Mouse (Mus musculus): ENCODE results near the gene Pold1. TPM values are rescaled to one million over a fixed set of nuclear protein-coding genes. Genes with fewer than 3 reads are reported as not detected.

Pold1 gene
- polyA plus RNA-seq, 1 experiment from 2014 or later = 20.5 TPM

DNA sequence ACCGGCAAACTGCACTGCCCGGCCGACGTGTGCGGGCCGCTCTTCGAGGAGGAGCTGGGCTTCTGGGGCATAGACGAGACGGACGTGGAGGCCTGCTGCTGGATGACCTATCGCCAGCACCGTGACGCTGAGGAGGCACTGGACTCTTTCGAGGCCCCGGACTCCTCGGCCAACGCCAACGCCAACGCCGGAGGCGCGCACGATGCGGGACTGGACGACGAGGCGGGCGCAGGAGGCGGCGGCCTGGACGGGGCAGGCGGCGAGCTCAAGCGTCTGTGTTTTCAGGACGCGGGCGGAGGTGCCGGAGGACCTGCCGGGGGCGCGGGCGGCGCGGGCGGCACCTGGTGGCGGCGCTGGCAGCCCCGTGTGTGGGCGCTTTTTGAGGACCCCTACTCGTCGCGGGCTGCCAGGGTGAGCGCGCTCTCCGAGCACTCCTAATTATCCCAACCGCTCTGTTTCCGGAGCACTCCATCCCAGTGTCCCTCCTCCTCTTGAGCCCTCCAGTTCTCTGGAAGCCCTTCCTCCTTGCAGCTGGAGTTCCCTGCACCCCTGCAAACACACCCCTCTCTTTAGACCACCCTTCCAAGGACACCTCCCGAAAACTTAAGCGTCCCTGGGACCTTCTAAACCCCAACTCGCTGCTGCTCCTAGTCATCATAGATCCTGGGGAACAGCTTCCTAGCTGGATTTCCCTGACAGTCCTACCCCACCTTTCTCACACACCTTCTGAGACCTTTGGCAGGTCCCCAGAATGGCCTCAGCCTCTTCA is 42.9 kb upstream of the Pold1 start:
- peak overlapping the region; percentile 91 for H3K4me2 ChIP-seq (ENCODE audit: low read length)
- ATAC-seq = no peak
- H3K36me3 ChIP-seq (ENCODE audit: control insufficient read depth, insufficient read depth, low read length) = no peaks in the 10 kb centered on the region
- peak overlapping the region; percentile 76 for H3K9ac ChIP-seq (ENCODE audit: low read depth, low read length)
- peaks cover 53% of the 10 kb centered on the region for H3K4me1 ChIP-seq (ENCODE audit: control insufficient read depth, insufficient read depth, low read depth, low read length)
- WGBS = under 1% methylated on average over 59 of the region's 60 CpGs
- H3K9me3 ChIP-seq (ENCODE audit: control insufficient read depth, low read length) = no peaks in the 10 kb centered on the region
- no peaks in the 10 kb centered on the region for H3K27me3 ChIP-seq (replicated peaks; ENCODE audit: control insufficient read depth, insufficient read depth, low read length)
- peak overlapping the region; percentile 77; the same call in 1 of the 2 replicates for H3K27ac ChIP-seq (ENCODE audit: low read depth, low read length)
- peak overlapping the region; percentile 72 for H3K4me3 ChIP-seq (ENCODE audit: low read length)

DNA sequence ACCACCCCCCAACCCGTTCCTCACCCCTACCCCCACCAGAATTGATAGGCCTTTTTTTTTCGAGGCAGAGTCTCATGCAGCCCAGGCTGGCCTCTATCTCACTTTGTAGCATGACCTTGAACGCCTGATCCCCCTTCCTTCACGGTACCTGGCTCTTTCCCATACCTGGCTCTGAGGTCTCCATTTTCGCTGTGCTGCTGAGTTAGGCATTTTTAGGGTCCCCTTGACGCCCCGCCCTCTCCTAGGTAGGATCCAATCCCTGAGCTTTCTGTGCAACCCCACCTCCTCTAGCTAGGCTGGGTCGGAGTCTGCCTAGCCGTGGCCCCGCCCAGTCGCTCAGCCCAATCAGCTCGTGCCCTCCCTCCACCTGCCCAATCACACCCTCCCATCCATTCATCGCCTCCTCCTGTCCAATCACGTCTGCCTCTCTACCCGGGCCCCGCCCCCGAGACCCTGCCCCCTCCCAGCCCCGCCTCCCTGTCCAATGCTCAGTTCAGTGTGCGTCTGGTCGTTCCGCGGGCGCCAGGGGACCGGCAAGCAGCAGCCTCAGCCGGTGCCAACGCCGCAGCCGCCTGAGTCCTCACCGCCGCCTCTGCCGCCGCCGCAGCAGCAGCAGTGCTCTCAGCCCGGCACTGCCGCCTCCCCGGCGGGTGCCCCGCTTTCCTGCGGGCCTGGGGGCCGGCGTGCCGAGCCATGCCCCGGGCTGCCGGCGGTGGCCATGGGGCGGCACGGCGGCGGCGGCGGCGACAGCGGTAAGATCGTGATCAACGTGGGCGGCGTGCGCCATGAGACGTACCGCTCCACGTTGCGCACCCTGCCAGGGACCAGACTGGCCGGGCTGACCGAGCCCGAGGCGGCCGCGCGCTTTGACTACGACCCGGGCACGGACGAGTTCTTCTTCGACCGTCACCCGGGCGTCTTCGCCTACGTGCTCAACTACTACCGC is 42.0 kb upstream of the Pold1 start, which contains the start of gene Kcnc3:
Gene Kcnc3, plus strand, starts transcription at position 263 of the 946 bp plus-strand sequence.
- peak within 1 kb of the TSS; percentile 76 for H3K9ac ChIP-seq (ENCODE audit: low read depth, low read length)
- no peaks in the 10 kb centered on the region for H3K9me3 ChIP-seq (ENCODE audit: control insufficient read depth, low read length)
- no peaks in the 10 kb centered on the region for H3K27me3 ChIP-seq (replicated peaks; ENCODE audit: control insufficient read depth, insufficient read depth, low read length)
- H3K27ac ChIP-seq (ENCODE audit: low read depth, low read length) = peak within 1 kb of the TSS; percentile 77
- peaks cover 53% of the 10 kb centered on the region for H3K4me1 ChIP-seq (ENCODE audit: control insufficient read depth, insufficient read depth, low read depth, low read length)
- peak within 1 kb of the TSS; percentile 72 for H3K4me3 ChIP-seq (ENCODE audit: low read length)
- ATAC-seq = peak; percentile 90
- H3K4me2 ChIP-seq (ENCODE audit: low read length) = peak within 1 kb of the TSS; percentile 91
- H3K36me3 ChIP-seq (ENCODE audit: control insufficient read depth, insufficient read depth, low read length) = no peaks in the 10 kb centered on the region
- WGBS = under 1% methylated on average over 78 of the region's 80 CpGs

DNA sequence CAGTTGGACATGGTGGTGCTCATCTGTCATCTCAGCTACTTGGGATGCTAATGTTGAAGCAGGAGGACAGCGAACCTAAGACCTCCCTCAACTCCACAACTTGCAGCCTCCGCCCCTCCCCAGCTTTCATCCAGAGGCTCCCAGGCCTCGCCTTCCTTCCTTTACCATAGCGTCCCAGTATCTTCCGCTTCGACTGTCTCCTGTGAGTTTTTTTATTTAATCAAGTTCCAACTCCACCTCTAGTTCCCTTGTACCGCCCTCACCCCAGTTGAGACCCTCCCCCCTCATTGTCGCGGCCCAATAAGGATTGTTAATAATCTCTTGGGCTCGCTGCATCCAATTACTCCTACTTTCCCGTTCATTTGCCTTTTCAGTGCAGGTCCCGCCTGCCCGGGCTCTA is 41.3 kb upstream of the Pold1 start:
- ATAC-seq = no peak
- Histone ChIP-seq H3K9ac (ENCODE audit: low read depth, low read length) (peak overlapping the region; percentile 63), H3K4me3 (ENCODE audit: low read length) (peak overlapping the region; percentile 72), H3K4me2 (ENCODE audit: low read length) (peak overlapping the region; percentile 91), H3K9me3 (ENCODE audit: control insufficient read depth, low read length) (no peaks in the 10 kb centered on the region), H3K4me1 (ENCODE audit: control insufficient read depth, insufficient read depth, low read depth, low read length) (peaks cover 53% of the 10 kb centered on the region), H3K27me3 (replicated peaks; ENCODE audit: control insufficient read depth, insufficient read depth, low read length) (no peaks in the 10 kb centered on the region), H3K36me3 (ENCODE audit: control insufficient read depth, insufficient read depth, low read length) (no peaks in the 10 kb centered on the region), H3K27ac (ENCODE audit: low read depth, low read length) (peak overlapping the region; percentile 71)
- 3% methylated on average over 13 of the region's 13 CpGs for WGBS

- WGBS = 0% methylated on average over 26 of the region's 33 CpGs
- Histone ChIP-seq H3K4me1 (ENCODE audit: control insufficient read depth, insufficient read depth, low read depth, low read length) (peaks cover 46% of the 10 kb centered on the region), H3K27ac (ENCODE audit: low read depth, low read length) (peak overlapping the region; percentile 71), H3K4me2 (ENCODE audit: low read length) (peak overlapping the region; percentile 91), H3K9ac (ENCODE audit: low read depth, low read length) (peak overlapping the region; percentile 63), H3K36me3 (ENCODE audit: control insufficient read depth, insufficient read depth, low read length) (no peaks in the 10 kb centered on the region), H3K9me3 (ENCODE audit: control insufficient read depth, low read length) (no peaks in the 10 kb centered on the region), H3K27me3 (replicated peaks; ENCODE audit: control insufficient read depth, insufficient read depth, low read length) (no peaks in the 10 kb centered on the region), H3K4me3 (ENCODE audit: low read length) (peak overlapping the region; percentile 72)
- peak; percentile 22 for ATAC-seq
Measured at GRCm38 (mm10) chr7:44589149-44589548, 40.5 kb upstream of the Pold1 start.

GRCm38 (mm10) chr7:44588338-44588737 is 39.7 kb upstream of the Pold1 start:
- H3K9ac ChIP-seq (ENCODE audit: low read depth, low read length) = peak overlapping the region; percentile 63
- no peak overlapping the region for H3K27ac ChIP-seq (ENCODE audit: low read depth, low read length)
- no peaks in the 10 kb centered on the region for H3K36me3 ChIP-seq (ENCODE audit: control insufficient read depth, insufficient read depth, low read length)
- WGBS = 7% methylated on average over 12 of the region's 12 CpGs
- ATAC-seq = no peak
- peak overlapping the region; percentile 72 for H3K4me3 ChIP-seq (ENCODE audit: low read length)
- H3K4me2 ChIP-seq (ENCODE audit: low read length) = peak overlapping the region; percentile 91
- no peaks in the 10 kb centered on the region for H3K27me3 ChIP-seq (replicated peaks; ENCODE audit: control insufficient read depth, insufficient read depth, low read length)
- no peaks in the 10 kb centered on the region for H3K9me3 ChIP-seq (ENCODE audit: control insufficient read depth, low read length)
- peaks cover 40% of the 10 kb centered on the region for H3K4me1 ChIP-seq (ENCODE audit: control insufficient read depth, insufficient read depth, low read depth, low read length)

DNA sequence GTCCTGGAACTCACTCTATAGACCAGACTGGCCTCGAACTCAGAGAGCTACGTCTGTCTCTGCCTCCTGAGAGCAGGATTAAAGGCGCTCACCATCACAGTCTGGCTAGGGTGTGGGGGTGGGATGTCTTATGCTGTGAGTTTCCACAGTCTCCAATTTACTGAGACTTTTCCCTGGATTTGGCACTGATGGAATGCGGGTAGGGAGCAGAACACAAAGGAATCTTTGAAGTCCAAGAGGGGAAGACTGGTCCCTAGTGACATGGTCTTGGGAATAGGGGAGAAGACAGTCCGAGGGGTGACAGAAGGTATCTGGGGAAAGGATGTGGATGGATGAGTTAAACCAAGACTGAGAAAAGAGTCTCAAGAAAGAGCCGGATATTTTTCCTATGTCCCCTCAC is 39.0 kb upstream of the Pold1 start:
- Histone ChIP-seq H3K4me3 (ENCODE audit: low read length) (peak overlapping the region; percentile 72), H3K36me3 (ENCODE audit: control insufficient read depth, insufficient read depth, low read length) (no peaks in the 10 kb centered on the region), H3K9ac (ENCODE audit: low read depth, low read length) (peak overlapping the region; percentile 47), H3K27me3 (replicated peaks; ENCODE audit: control insufficient read depth, insufficient read depth, low read length) (no peaks in the 10 kb centered on the region), H3K4me1 (ENCODE audit: control insufficient read depth, insufficient read depth, low read depth, low read length) (peaks cover 34% of the 10 kb centered on the region), H3K9me3 (ENCODE audit: control insufficient read depth, low read length) (no peaks in the 10 kb centered on the region), H3K27ac (ENCODE audit: low read depth, low read length) (no peak overlapping the region), H3K4me2 (ENCODE audit: low read length) (peak overlapping the region; percentile 91)
- WGBS = 35% methylated on average over 6 of the region's 6 CpGs
- ATAC-seq = no peak

DNA sequence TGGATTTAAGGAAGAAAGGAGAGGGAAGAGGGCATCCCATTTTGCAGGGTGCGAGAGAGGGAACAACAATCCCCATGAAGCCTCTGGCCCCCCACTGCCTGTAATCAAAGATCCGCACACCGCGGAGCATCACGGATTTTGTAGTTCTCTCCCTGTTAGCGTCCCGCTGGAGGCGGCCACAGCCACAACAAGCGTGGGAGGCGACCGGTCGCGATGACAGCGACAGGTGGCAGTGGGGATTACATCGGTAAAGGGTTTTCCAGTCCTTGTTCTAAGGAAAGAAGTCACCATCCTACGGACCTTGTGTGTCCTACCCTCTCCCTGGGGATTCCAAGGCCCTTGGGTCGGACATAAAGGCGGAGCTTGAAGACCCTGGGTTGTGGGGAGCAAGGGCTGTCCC is 38.3 kb upstream of the Pold1 start:
- H3K4me3 ChIP-seq (ENCODE audit: low read length) = peak overlapping the region; percentile 72
- H3K36me3 ChIP-seq (ENCODE audit: control insufficient read depth, insufficient read depth, low read length) = no peaks in the 10 kb centered on the region
- peak overlapping the region; percentile 91 for H3K4me2 ChIP-seq (ENCODE audit: low read length)
- H3K4me1 ChIP-seq (ENCODE audit: control insufficient read depth, insufficient read depth, low read depth, low read length) = peaks cover 26% of the 10 kb centered on the region
- H3K9ac ChIP-seq (ENCODE audit: low read depth, low read length) = peak overlapping the region; percentile 47
- H3K27ac ChIP-seq (ENCODE audit: low read depth, low read length) = peak overlapping the region; percentile 59; the same call in 1 of the 2 replicates
- ATAC-seq = peak; percentile 55
- H3K27me3 ChIP-seq (replicated peaks; ENCODE audit: control insufficient read depth, insufficient read depth, low read length) = no peaks in the 10 kb centered on the region
- WGBS = under 1% methylated on average over 18 of the region's 18 CpGs
- no peaks in the 10 kb centered on the region for H3K9me3 ChIP-seq (ENCODE audit: control insufficient read depth, low read length)

DNA sequence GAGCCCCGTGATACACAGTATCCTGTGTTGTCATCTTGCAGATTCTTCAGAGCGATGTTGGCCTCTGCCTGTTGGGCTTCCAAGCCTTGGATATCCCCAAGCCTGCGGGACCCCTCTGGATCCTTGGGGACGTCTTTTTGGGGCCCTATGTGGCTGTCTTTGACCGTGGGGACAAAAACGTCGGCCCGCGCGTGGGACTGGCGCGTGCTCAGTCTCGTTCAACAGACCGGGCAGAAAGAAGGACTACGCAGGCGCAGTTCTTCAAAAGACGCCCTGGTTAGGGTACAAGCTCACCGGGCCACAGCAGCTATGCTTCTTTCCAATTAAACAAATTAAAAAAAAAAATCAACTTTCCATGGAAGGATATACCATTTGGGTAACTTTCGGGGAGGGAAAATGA is 37.9 kb upstream of the Pold1 start:
- Histone ChIP-seq H3K27ac (ENCODE audit: low read depth, low read length) (peak overlapping the region; percentile 59), H3K4me3 (ENCODE audit: low read length) (peak overlapping the region; percentile 72), H3K9ac (ENCODE audit: low read depth, low read length) (peak overlapping the region; percentile 47), H3K36me3 (ENCODE audit: control insufficient read depth, insufficient read depth, low read length) (no peaks in the 10 kb centered on the region), H3K4me1 (ENCODE audit: control insufficient read depth, insufficient read depth, low read depth, low read length) (peaks cover 22% of the 10 kb centered on the region), H3K27me3 (replicated peaks; ENCODE audit: control insufficient read depth, insufficient read depth, low read length) (no peaks in the 10 kb centered on the region), H3K9me3 (ENCODE audit: control insufficient read depth, low read length) (no peaks in the 10 kb centered on the region), H3K4me2 (ENCODE audit: low read length) (peak overlapping the region; percentile 91)
- ATAC-seq = no peak
- 7% methylated on average over 19 of the region's 19 CpGs for WGBS

DNA sequence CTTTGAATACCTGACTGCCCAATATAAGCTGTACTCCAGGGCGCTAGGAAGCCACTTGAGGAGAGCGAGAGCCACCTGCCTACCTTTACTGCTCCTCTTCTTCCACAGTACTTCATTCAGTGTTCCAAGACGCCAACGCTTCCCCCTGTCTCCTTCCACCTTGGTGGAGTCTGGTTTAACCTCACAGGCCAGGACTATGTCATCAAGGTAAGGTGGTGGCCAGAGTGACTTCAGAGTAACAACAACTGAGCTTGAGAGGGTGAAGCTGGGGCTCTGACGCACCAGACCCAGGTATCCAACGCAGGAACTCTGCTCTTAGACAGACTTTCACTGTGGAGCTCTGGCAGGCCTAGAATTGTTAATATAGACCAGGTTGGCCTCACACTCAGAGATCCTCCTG is 37.0 kb upstream of the Pold1 start:
- Histone ChIP-seq H3K4me2 (ENCODE audit: low read length) (no peak overlapping the region), H3K9ac (ENCODE audit: low read depth, low read length) (no peak overlapping the region), H3K9me3 (ENCODE audit: control insufficient read depth, low read length) (peaks cover 2% of the 10 kb centered on the region; the same call in 1 of the 2 replicates), H3K27ac (ENCODE audit: low read depth, low read length) (no peak overlapping the region), H3K27me3 (replicated peaks; ENCODE audit: control insufficient read depth, insufficient read depth, low read length) (no peaks in the 10 kb centered on the region), H3K36me3 (ENCODE audit: control insufficient read depth, insufficient read depth, low read length) (no peaks in the 10 kb centered on the region), H3K4me1 (ENCODE audit: control insufficient read depth, insufficient read depth, low read depth, low read length) (peaks cover 18% of the 10 kb centered on the region; the same call in 1 of the 2 replicates), H3K4me3 (ENCODE audit: low read length) (no peak overlapping the region)
- ATAC-seq = no peak
- 90% methylated on average over 6 of the region's 6 CpGs for WGBS

All from hindbrain, embryonic 16.5 days (tissue).